Mouse (Mus musculus) cerebellum, adult 11-12 months (tissue): ENCODE data around the gene Pola2.

Experiments
- DNase-seq: peaks from one replicate; pipeline ENCODE4 v3.0.0; 2022

Gene Pola2

GRCm38 (mm10) chr19:5963883-5964562 lies at the start of gene Pola2:
Gene Pola2 (minus strand): TSS chr19:5964202.
- peak; percentile 85 for DNase-seq

GRCm38 (mm10) chr19:6013691-6014090 lies 49.7 kb upstream of the Pola2 start:
- peak; percentile 30 for DNase-seq

- DNase-seq: no peak
These were observed 45.1 kb upstream of the Pola2 start for GRCm38 (mm10) chr19:6009137-6009536.

- no peak for DNase-seq
These were observed 43.0 kb upstream of the Pola2 start for GRCm38 (mm10) chr19:6007013-6007412.

- DNase-seq: no peak
These were observed 41.5 kb upstream of the Pola2 start for GRCm38 (mm10) chr19:6005541-6005940.

- DNase-seq: no peak
These were observed 36.0 kb upstream of the Pola2 start for GRCm38 (mm10) chr19:5999969-6000368.

- no peak for DNase-seq
These were observed 34.2 kb upstream of the Pola2 start for GRCm38 (mm10) chr19:5998180-5998579.

- no peak for DNase-seq
These were observed 30.7 kb upstream of the Pola2 start for GRCm38 (mm10) chr19:5994711-5995110.

GRCm38 (mm10) chr19:5992012-5992411 lies 28.0 kb upstream of the Pola2 start:
- no peak for DNase-seq

- DNase-seq: no peak
These were observed 27.5 kb upstream of the Pola2 start for GRCm38 (mm10) chr19:5991467-5991866.

GRCm38 (mm10) chr19:5990921-5991320 lies 26.9 kb upstream of the Pola2 start:
- no peak for DNase-seq

- DNase-seq: no peak
These were observed 26.0 kb upstream of the Pola2 start for GRCm38 (mm10) chr19:5990033-5990432.

- DNase-seq: no peak
These were observed 25.6 kb upstream of the Pola2 start for GRCm38 (mm10) chr19:5989585-5989984.

- DNase-seq: no peak
These were observed 24.9 kb upstream of the Pola2 start for GRCm38 (mm10) chr19:5988815-5989452.

- DNase-seq: no peak
These were observed 24.2 kb upstream of the Pola2 start for GRCm38 (mm10) chr19:5988027-5988814.

- DNase-seq: no peak
These were observed 22.0 kb upstream of the Pola2 start, which contains the start of gene Slc22a20 for GRCm38 (mm10) chr19:5986043-5986442. Gene Slc22a20 (minus strand): TSS chr19:5986143.

GRCm38 (mm10) chr19:5980477-5980876 lies 16.5 kb upstream of the Pola2 start:
- DNase-seq: no peak

GRCm38 (mm10) chr19:5977717-5978116 lies 13.7 kb upstream of the Pola2 start:
- no peak for DNase-seq

- DNase-seq: peak; percentile 42
These were observed 11.7 kb upstream of the Pola2 start for GRCm38 (mm10) chr19:5975676-5976075.

- no peak for DNase-seq
These were observed 11.1 kb upstream of the Pola2 start for GRCm38 (mm10) chr19:5975112-5975511.

- DNase-seq: no peak
These were observed 3.7 kb upstream of the Pola2 start for GRCm38 (mm10) chr19:5967664-5968063.

GRCm38 (mm10) chr19:5966786-5967185 lies 2.8 kb upstream of the Pola2 start:
- no peak for DNase-seq

GRCm38 (mm10) chr19:5965910-5966309 lies 1.9 kb upstream of the Pola2 start:
- no peak for DNase-seq

GRCm38 (mm10) chr19:5965280-5965679 lies 1.3 kb upstream of the Pola2 start:
- DNase-seq: peak; percentile 55
